13 mouse cellular contexts compared by ENCODE assay signal in genomic region chr3:97835888-97836287, GRCm38 (mm10).
"Had no signal": no experiment of that assay in that cellular context is flagged by ENCODE, and none has a peak within 500 bp of the region (broad histone marks: within the 10 kb centered on the region; RNA-seq: fewer than 3 reads in every experiment).

No protein-coding gene starts in this region.

- DNase-seq: kidney, adult 2 months; kidney, postnatal 36 days; layer of hippocampus, adult 9-11 months; liver; lung, adult 18-20 months; right cerebral cortex, adult 18-20 months; right cerebral cortex, postnatal 25 days; thymus, postnatal 36 days had no signal

- H3K4me3 ChIP-seq: kidney, embryonic 15.5 days; limb, embryonic 12.5 days; midbrain, embryonic 12.5 days had no signal

- H3K27me3 ChIP-seq: kidney, embryonic 15.5 days; limb, embryonic 12.5 days had no signal

- H3K9ac ChIP-seq: kidney, embryonic 15.5 days; limb, embryonic 12.5 days; liver, embryonic 14.5 days; midbrain, embryonic 12.5 days had no signal

- H3K27ac ChIP-seq: kidney, embryonic 15.5 days; limb, embryonic 12.5 days; liver, embryonic 14.5 days; midbrain, embryonic 12.5 days had no signal

- H3K4me2 ChIP-seq: kidney, embryonic 15.5 days; limb, embryonic 12.5 days; midbrain, embryonic 12.5 days had no signal

- H3K4me1 ChIP-seq: kidney, embryonic 15.5 days; midbrain, embryonic 12.5 days had no signal

- ATAC-seq: midbrain, embryonic 16.5 days had no signal

- H3K36me3 ChIP-seq: kidney, embryonic 15.5 days; limb, embryonic 12.5 days; midbrain, embryonic 12.5 days had no signal

- H3K9me3 ChIP-seq: kidney, embryonic 15.5 days; limb, embryonic 12.5 days; midbrain, embryonic 12.5 days had no signal
